Mouse (Mus musculus) kidney, embryonic 16.5 days (tissue): ENCODE data around the gene Aldh1l1. TPM values are rescaled to one million over a fixed set of nuclear protein-coding genes. Genes with fewer than 3 reads are reported as not detected.

Source experiments
- ATAC-seq: fragments of 200-750 bp; cut with Nextera tagmentation; 2 replicates; pipeline ENCODE4 v1.8.0; 2017; ENCODE audit warnings: moderate TSS enrichment; ENCODE audit not compliant: low FRiP score, low TSS enrichment
- H3K27ac ChIP-seq: fragments of 300-500 bp; sonication (generic); 2 replicates; pipeline ENCODE4 v1.5.1; 2014; ENCODE audit warnings: low read length
- H3K27me3 ChIP-seq: fragments of 300-500 bp; sonication (generic); 2 replicates; pipeline ENCODE4 v1.6.1; 2014; ENCODE audit warnings: low read length, control low read depth, mixed read lengths; ENCODE audit not compliant: insufficient read depth
- H3K36me3 ChIP-seq: fragments of 300-500 bp; sonication (generic); 2 replicates; pipeline ENCODE4 v1.6.1; 2014; ENCODE audit warnings: low read length, control low read depth, mixed read lengths; ENCODE audit not compliant: insufficient read depth
- H3K4me1 ChIP-seq: fragments of 300-500 bp; sonication (generic); 2 replicates; pipeline ENCODE4 v1.6.1; 2014; ENCODE audit warnings: low read length, control low read depth, mixed read lengths; ENCODE audit not compliant: insufficient read depth
- H3K4me2 ChIP-seq: fragments of 300-500 bp; sonication (generic); replicated peaks from 2 replicates; pipeline ENCODE4 v1.6.1; 2014; ENCODE audit warnings: low read depth, low read length
- H3K4me3 ChIP-seq: fragments of 300-500 bp; sonication (generic); 2 replicates; pipeline ENCODE4 v1.5.1; 2014; ENCODE audit warnings: mild to moderate bottlenecking, low read length
- H3K9ac ChIP-seq: fragments of 300-500 bp; sonication (generic); replicated peaks from 2 replicates; pipeline ENCODE4 v1.6.1; 2014; ENCODE audit warnings: low read length
- H3K9me3 ChIP-seq: fragments of 300-500 bp; sonication (generic); 2 replicates; pipeline ENCODE4 v1.6.1; 2016; ENCODE audit warnings: low read length, control low read depth
- WGBS: fragments of 180-500 bp; shearing (Covaris S2); extraction: QIAGEN DNeasy Blood & Tissue Kit; methylation state at CpG from one replicate; pipeline ENCODE4 v1.1.7; 2014; 5-methylcytosine and 5-hydroxymethylcytosine counted together
- polyA plus RNA-seq: library from polyadenylated mRNA; unstranded; fragments of >200 nt; fragmentation: Nextera tagmentation; extraction: Ambion mirVana; gene quantifications from 2 replicates; pipeline ENCODE4 v1.2.1, GENCODE M21; 2015

Gene Aldh1l1
- polyA plus RNA-seq, 1 experiment from 2014 or later, result 23.4 TPM

DNA sequence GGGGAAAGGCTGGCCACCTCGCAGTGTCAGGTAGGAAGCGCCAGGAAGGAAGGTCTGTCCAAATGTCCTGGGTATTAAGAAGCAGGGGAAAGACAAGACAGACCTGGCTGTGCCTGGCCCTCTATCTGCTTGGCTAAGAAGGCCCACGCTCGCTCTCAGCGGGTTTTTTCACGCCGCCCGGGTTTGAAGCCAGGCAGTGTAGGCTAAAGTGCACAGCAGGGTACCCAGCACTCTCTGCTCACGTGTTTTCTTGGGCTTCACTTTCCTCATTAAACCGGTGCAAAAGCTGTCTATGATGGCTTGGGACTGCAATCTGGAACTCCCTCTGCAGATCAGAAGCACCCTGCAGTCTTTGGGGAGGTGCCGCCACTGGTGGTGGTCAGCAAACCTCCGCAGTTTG, 24.5 kb upstream of the Aldh1l1 start:
- WGBS, result 14% methylated on average over 12 of the region's 12 CpGs
- H3K27ac ChIP-seq, result no peak overlapping the region
- H3K9me3 ChIP-seq, result no peaks in the 10 kb centered on the region
- peaks cover 17% of the 10 kb centered on the region for H3K27me3 ChIP-seq
- H3K4me3 ChIP-seq, result peak overlapping the region; percentile 71
- no peaks in the 10 kb centered on the region for H3K36me3 ChIP-seq
- peak overlapping the region; percentile 76; the same call in 1 of the 2 replicates for H3K9ac ChIP-seq
- H3K4me1 ChIP-seq, result peaks cover 13% of the 10 kb centered on the region
- ATAC-seq, result no peak; the same call in 1 of the 2 replicates
- H3K4me2 ChIP-seq, result peak overlapping the region; percentile 100

DNA sequence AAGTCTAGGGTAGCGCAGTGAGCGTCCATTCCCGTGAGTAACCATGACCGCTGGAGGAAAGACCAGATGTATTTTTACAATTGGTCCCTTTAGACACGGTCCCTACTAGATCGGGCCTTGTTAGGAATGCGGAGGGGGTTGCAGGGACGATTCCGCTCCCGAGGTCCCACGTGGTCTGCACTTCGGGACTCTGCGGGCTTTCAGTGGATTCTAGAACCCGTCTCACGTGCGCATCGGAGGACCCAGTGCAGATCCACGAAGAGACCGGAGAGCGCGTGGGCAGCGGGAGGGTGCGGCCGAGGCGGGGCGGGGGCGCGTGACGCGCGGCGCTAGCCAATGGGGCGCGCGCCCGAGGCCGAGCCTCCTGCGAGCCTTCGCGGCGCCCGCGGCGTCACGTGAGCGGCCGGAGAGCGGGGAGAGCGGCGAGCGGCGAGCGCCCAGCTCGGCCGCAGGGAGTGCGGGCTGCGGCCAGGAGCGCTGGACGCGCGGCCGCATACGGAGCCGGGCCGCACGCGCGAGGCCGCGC, 24.0 kb upstream of the Aldh1l1 start, which contains the start of gene Klf15:
Gene Klf15 (plus strand): TSS at position 396 of the 526 bp plus-strand sequence.
- Histone ChIP-seq H3K9ac (peak within 1 kb of the TSS; percentile 76), H3K4me1 (peaks cover 13% of the 10 kb centered on the region), H3K27ac (peak within 1 kb of the TSS; percentile 7), H3K27me3 (peaks cover 17% of the 10 kb centered on the region), H3K4me3 (peak within 1 kb of the TSS; percentile 71), H3K36me3 (peaks cover 4% of the 10 kb centered on the region; the same call in 1 of the 2 replicates), H3K4me2 (peak within 1 kb of the TSS; percentile 100), H3K9me3 (no peaks in the 10 kb centered on the region)
- WGBS, result under 1% methylated on average over 64 of the region's 70 CpGs
- ATAC-seq, result peak; percentile 78

DNA sequence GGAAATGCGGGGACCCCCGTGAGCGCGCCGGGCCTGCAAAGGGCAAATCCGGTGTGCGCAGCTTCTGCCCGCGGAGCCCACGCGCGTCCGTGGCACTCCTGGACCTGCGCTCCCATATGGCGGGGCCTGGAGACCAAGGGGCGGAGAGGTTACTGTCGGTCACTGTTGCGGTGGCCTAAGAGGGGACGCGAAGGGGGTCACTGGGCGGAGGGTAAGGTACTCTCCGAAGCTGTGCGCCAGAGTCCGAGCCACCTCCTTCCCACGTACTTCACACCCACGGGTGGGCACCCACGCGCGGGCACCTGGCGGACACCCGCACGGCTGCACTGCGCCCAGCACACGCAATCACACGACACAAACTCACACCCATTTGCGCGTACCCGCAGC, 23.4 kb upstream of the Aldh1l1 start:
- H3K9me3 ChIP-seq, result no peaks in the 10 kb centered on the region
- peak; percentile 58 for ATAC-seq
- H3K27ac ChIP-seq, result peak overlapping the region; percentile 7
- peaks cover 9% of the 10 kb centered on the region for H3K36me3 ChIP-seq
- H3K4me3 ChIP-seq, result peak overlapping the region; percentile 71
- WGBS, result 0% methylated on average over 38 of the region's 38 CpGs
- peaks cover 13% of the 10 kb centered on the region for H3K4me1 ChIP-seq
- H3K9ac ChIP-seq, result peak overlapping the region; percentile 76
- peak overlapping the region; percentile 100 for H3K4me2 ChIP-seq
- peaks cover 17% of the 10 kb centered on the region for H3K27me3 ChIP-seq

- Histone ChIP-seq H3K4me3 (peak overlapping the region; percentile 71), H3K9me3 (no peaks in the 10 kb centered on the region), H3K9ac (peak overlapping the region; percentile 76), H3K4me2 (peak overlapping the region; percentile 100), H3K27me3 (peaks cover 17% of the 10 kb centered on the region), H3K36me3 (peaks cover 10% of the 10 kb centered on the region), H3K27ac (peak overlapping the region; percentile 7), H3K4me1 (peaks cover 13% of the 10 kb centered on the region)
- ATAC-seq, result peak; percentile 87
- WGBS, result 0% methylated on average over 31 of the region's 31 CpGs
Measured at GRCm38 (mm10) chr6:90463228-90463862, 22.9 kb upstream of the Aldh1l1 start.

GRCm38 (mm10) chr6:90463890-90464421, 22.3 kb upstream of the Aldh1l1 start:
- Histone ChIP-seq H3K9me3 (no peaks in the 10 kb centered on the region), H3K4me3 (peak overlapping the region; percentile 71), H3K4me1 (peaks cover 13% of the 10 kb centered on the region), H3K36me3 (peaks cover 10% of the 10 kb centered on the region), H3K4me2 (peak overlapping the region; percentile 100), H3K27me3 (peaks cover 17% of the 10 kb centered on the region), H3K27ac (peak overlapping the region; percentile 7), H3K9ac (peak overlapping the region; percentile 76)
- 38% methylated on average over 7 of the region's 7 CpGs for WGBS
- ATAC-seq, result no peak

DNA sequence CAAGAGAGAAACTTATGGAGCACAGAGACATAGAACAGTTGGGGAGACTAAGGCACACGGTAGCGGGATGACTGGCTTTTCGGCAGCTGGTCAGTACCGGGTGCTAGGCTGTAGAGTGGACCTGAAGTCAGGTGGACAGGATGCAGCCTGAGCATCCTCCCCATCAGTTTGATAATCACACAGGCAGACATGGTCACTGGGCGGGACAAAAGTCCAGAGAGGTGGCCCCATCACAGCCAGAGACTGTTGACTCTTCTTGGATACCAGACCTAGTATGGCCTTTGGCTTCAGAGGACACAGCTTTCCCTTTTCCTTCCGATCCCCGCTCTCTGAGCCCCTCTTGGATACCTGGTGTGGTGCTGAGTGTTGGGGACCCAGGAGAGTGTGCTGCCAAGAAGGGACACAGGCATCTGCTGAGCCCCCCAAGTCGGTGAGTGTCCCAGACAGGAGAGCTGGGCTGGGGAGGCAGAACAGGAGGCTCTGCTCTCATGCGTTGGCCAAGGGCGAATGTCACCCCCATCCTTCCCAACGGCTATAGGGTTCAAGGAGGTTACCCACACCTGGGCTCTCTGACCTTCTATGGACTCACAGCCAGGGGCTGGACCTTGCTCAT, 21.1 kb upstream of the Aldh1l1 start:
- no peak overlapping the region for H3K4me2 ChIP-seq
- no peak overlapping the region for H3K9ac ChIP-seq
- H3K4me3 ChIP-seq, result no peak overlapping the region
- H3K27ac ChIP-seq, result no peak overlapping the region
- peaks cover 10% of the 10 kb centered on the region for H3K36me3 ChIP-seq
- ATAC-seq, result no peak
- 93% methylated on average over 11 of the region's 11 CpGs for WGBS
- H3K27me3 ChIP-seq, result peaks cover 17% of the 10 kb centered on the region
- no peaks in the 10 kb centered on the region for H3K9me3 ChIP-seq
- peaks cover 13% of the 10 kb centered on the region for H3K4me1 ChIP-seq

GRCm38 (mm10) chr6:90466079-90466478, 20.1 kb upstream of the Aldh1l1 start:
- 84% methylated on average over 10 of the region's 10 CpGs for WGBS

DNA sequence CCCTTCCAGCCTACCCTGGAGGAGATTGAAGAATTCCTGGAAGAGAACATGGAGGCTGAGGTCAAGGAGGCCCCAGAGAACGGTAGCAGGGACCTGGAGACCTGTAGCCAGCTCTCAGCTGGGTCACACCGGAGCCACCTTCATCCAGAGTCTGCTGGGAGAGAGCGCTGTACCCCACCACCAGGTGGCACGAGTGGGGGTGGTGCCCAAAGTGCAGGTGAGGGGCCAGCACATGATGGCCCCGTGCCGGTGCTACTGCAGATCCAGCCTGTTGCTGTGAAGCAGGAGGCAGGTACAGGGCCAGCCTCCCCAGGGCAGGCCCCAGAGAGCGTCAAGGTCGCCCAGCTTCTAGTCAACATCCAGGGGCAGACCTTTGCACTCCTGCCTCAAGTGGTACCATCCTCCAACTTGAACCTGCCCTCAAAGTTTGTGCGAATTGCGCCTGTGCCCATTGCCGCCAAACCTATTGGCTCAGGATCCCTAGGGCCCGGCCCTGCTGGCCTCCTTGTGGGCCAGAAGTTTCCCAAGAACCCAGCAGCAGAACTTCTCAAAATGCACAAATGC, 19.3 kb upstream of the Aldh1l1 start:
- WGBS, result 93% methylated on average over 12 of the region's 12 CpGs
- H3K27me3 ChIP-seq, result peaks cover 1% of the 10 kb centered on the region
- H3K36me3 ChIP-seq, result peaks cover 10% of the 10 kb centered on the region
- H3K4me1 ChIP-seq, result peaks cover 16% of the 10 kb centered on the region
- H3K27ac ChIP-seq, result no peak overlapping the region
- H3K9me3 ChIP-seq, result no peaks in the 10 kb centered on the region
- no peak overlapping the region for H3K4me3 ChIP-seq
- H3K4me2 ChIP-seq, result no peak overlapping the region
- no peak overlapping the region for H3K9ac ChIP-seq
- ATAC-seq, result no peak

More at GRCm38 (mm10) chr6:90466079-90466478, 20.1 kb upstream of the Aldh1l1 start:
- Histone ChIP-seq H3K4me2 (no peak overlapping the region), H3K36me3 (peaks cover 10% of the 10 kb centered on the region), H3K9ac (no peak overlapping the region), H3K4me3 (no peak overlapping the region), H3K27me3 (peaks cover 10% of the 10 kb centered on the region), H3K27ac (no peak overlapping the region), H3K4me1 (peaks cover 16% of the 10 kb centered on the region), H3K9me3 (no peaks in the 10 kb centered on the region)
- ATAC-seq, result no peak

GRCm38 (mm10) chr6:90468216-90468615, 18.0 kb upstream of the Aldh1l1 start:
- H3K27me3 ChIP-seq, result no peaks in the 10 kb centered on the region
- H3K9me3 ChIP-seq, result no peaks in the 10 kb centered on the region
- H3K27ac ChIP-seq, result no peak overlapping the region
- no peak overlapping the region for H3K4me2 ChIP-seq
- WGBS, result 88% methylated on average over 1 of the region's 1 CpGs
- ATAC-seq, result no peak
- H3K4me1 ChIP-seq, result peaks cover 15% of the 10 kb centered on the region
- H3K4me3 ChIP-seq, result no peak overlapping the region
- H3K36me3 ChIP-seq, result peaks cover 10% of the 10 kb centered on the region
- H3K9ac ChIP-seq, result no peak overlapping the region
